Mouse (Mus musculus) liver, embryonic 11.5 days (tissue): ENCODE data around the gene Atg7. TPM values are rescaled to one million over a fixed set of nuclear protein-coding genes. Genes with fewer than 3 reads are reported as not detected.

ENCODE experiments used
- ATAC-seq: fragments of 200-750 bp; cut with Nextera tagmentation; replicated peaks from 2 replicates; pipeline ENCODE4 v1.8.0; 2017; ENCODE audit warnings: moderate number of reproducible peaks, mild to moderate bottlenecking, moderate TSS enrichment, moderate library complexity; ENCODE audit not compliant: low FRiP score
- DNase-seq: peaks from one replicate; pipeline ENCODE4 v3.0.0-alpha.2; 2017; ENCODE audit warnings: low spot score
- H3K27ac ChIP-seq: fragments of 300-500 bp; sonication (generic); 2 replicates; pipeline ENCODE4 v1.5.1; 2014; ENCODE audit warnings: mild to moderate bottlenecking, low read depth, low read length, control low read depth
- H3K27me3 ChIP-seq: fragments of 300-500 bp; sonication (generic); replicated peaks from 2 replicates; pipeline ENCODE4 v1.6.1; 2014; ENCODE audit warnings: low read length, mixed read lengths; ENCODE audit not compliant: control insufficient read depth, insufficient read depth
- H3K36me3 ChIP-seq: fragments of 300-500 bp; sonication (generic); 2 replicates; pipeline ENCODE4 v1.6.1; 2014; ENCODE audit warnings: mild to moderate bottlenecking, low read length, moderate library complexity, mixed read lengths; ENCODE audit not compliant: control insufficient read depth, insufficient read depth
- H3K4me1 ChIP-seq: fragments of 300-500 bp; sonication (generic); replicated peaks from 2 replicates; pipeline ENCODE4 v1.6.1; 2014; ENCODE audit warnings: low read length, mixed read lengths; ENCODE audit not compliant: control insufficient read depth, insufficient read depth
- H3K4me2 ChIP-seq: fragments of 300-500 bp; sonication (generic); 2 replicates; pipeline ENCODE4 v1.6.1; 2014; ENCODE audit warnings: mild to moderate bottlenecking, control low read depth, moderate library complexity
- H3K4me3 ChIP-seq: fragments of 300-500 bp; sonication (generic); 2 replicates; pipeline ENCODE4 v1.5.1; 2014; ENCODE audit warnings: low read depth, low read length, control low read depth
- H3K9ac ChIP-seq: fragments of 300-500 bp; sonication (generic); 2 replicates; pipeline ENCODE4 v1.6.1; 2014; ENCODE audit warnings: low read depth, low read length, control low read depth
- H3K9me3 ChIP-seq: fragments of 300-500 bp; sonication (generic); 2 replicates; pipeline ENCODE4 v1.6.1; 2016; ENCODE audit warnings: low read length, inconsistent platforms, mixed read lengths; ENCODE audit not compliant: control insufficient read depth
- WGBS: fragments of 180-500 bp; shearing (Covaris S2); extraction: QIAGEN DNeasy Blood & Tissue Kit; methylation state at CpG from one replicate; pipeline ENCODE4 v1.1.7; 2014; 5-methylcytosine and 5-hydroxymethylcytosine counted together
- polyA plus RNA-seq: library from polyadenylated mRNA; unstranded; fragments of >200 nt; fragmentation: Nextera tagmentation; extraction: Ambion mirVana; gene quantifications from 2 replicates; pipeline ENCODE4 v1.2.1, GENCODE M21; 2014

Atg7 gene
- polyA plus RNA-seq, 1 experiment from 2014 or later = 20.8 TPM

- 83% methylated on average over 8 of the region's 8 CpGs for WGBS
- H3K27me3 ChIP-seq = no peaks in the 10 kb centered on the region
- no peak overlapping the region for H3K9ac ChIP-seq
- no peak overlapping the region for H3K4me2 ChIP-seq
- ATAC-seq = no peak
- no peak for DNase-seq
- H3K36me3 ChIP-seq = no peaks in the 10 kb centered on the region
- H3K27ac ChIP-seq = no peak overlapping the region
- H3K4me1 ChIP-seq = no peaks in the 10 kb centered on the region; the same call in 1 of the 2 replicates
- H3K9me3 ChIP-seq = no peaks in the 10 kb centered on the region
- H3K4me3 ChIP-seq = no peak overlapping the region
Measured at GRCm38 (mm10) chr6:114803915-114804535, 161.1 kb downstream of the Atg7 start.

- no peak overlapping the region for H3K27ac ChIP-seq
- no peaks in the 10 kb centered on the region for H3K36me3 ChIP-seq
- H3K4me1 ChIP-seq = no peaks in the 10 kb centered on the region; the same call in 1 of the 2 replicates
- no peak overlapping the region for H3K4me3 ChIP-seq
- no peak for ATAC-seq
- no peak for DNase-seq
- no peaks in the 10 kb centered on the region for H3K9me3 ChIP-seq
- no peak overlapping the region for H3K4me2 ChIP-seq
- no peak overlapping the region for H3K9ac ChIP-seq
- 83% methylated on average over 1 of the region's 1 CpGs for WGBS
- no peaks in the 10 kb centered on the region for H3K27me3 ChIP-seq
Measured at GRCm38 (mm10) chr6:114804866-114805265, 162.0 kb downstream of the Atg7 start.

- H3K27ac ChIP-seq = no peak overlapping the region
- no peaks in the 10 kb centered on the region for H3K36me3 ChIP-seq
- no peak for ATAC-seq
- no peak overlapping the region for H3K4me2 ChIP-seq
- H3K9ac ChIP-seq = no peak overlapping the region
- H3K4me3 ChIP-seq = no peak overlapping the region
- no peaks in the 10 kb centered on the region for H3K27me3 ChIP-seq
- WGBS = 80% methylated on average over 4 of the region's 4 CpGs
- no peak for DNase-seq
- H3K9me3 ChIP-seq = no peaks in the 10 kb centered on the region
- H3K4me1 ChIP-seq = no peaks in the 10 kb centered on the region
Measured at GRCm38 (mm10) chr6:114805927-114806326, 163.0 kb downstream of the Atg7 start.

GRCm38 (mm10) chr6:114807474-114807873 is 164.6 kb downstream of the Atg7 start:
- DNase-seq (no peak), ATAC-seq (no peak)
- H3K9ac ChIP-seq = no peak overlapping the region
- H3K27me3 ChIP-seq = no peaks in the 10 kb centered on the region
- no peaks in the 10 kb centered on the region for H3K4me1 ChIP-seq
- 81% methylated on average over 3 of the region's 3 CpGs for WGBS
- H3K36me3 ChIP-seq = no peaks in the 10 kb centered on the region
- H3K4me3 ChIP-seq = no peak overlapping the region
- H3K4me2 ChIP-seq = no peak overlapping the region
- no peaks in the 10 kb centered on the region for H3K9me3 ChIP-seq
- H3K27ac ChIP-seq = no peak overlapping the region

- Histone ChIP-seq H3K27ac (no peak overlapping the region), H3K4me1 (no peaks in the 10 kb centered on the region), H3K9me3 (no peaks in the 10 kb centered on the region), H3K27me3 (no peaks in the 10 kb centered on the region), H3K4me2 (no peak overlapping the region), H3K36me3 (no peaks in the 10 kb centered on the region), H3K9ac (no peak overlapping the region), H3K4me3 (no peak overlapping the region)
- DNase-seq = no peak
- ATAC-seq = no peak
- 84% methylated on average over 3 of the region's 3 CpGs for WGBS
Measured at GRCm38 (mm10) chr6:114808654-114809430, 165.9 kb downstream of the Atg7 start.

- Histone ChIP-seq H3K27me3 (no peaks in the 10 kb centered on the region), H3K27ac (no peak overlapping the region), H3K9me3 (no peaks in the 10 kb centered on the region), H3K4me2 (no peak overlapping the region), H3K36me3 (no peaks in the 10 kb centered on the region), H3K9ac (no peak overlapping the region), H3K4me1 (no peaks in the 10 kb centered on the region), H3K4me3 (no peak overlapping the region)
- no peak for ATAC-seq
- 67% methylated on average over 1 of the region's 1 CpGs for WGBS
- no peak for DNase-seq
Measured at GRCm38 (mm10) chr6:114809431-114809811, 166.5 kb downstream of the Atg7 start.

GRCm38 (mm10) chr6:114812322-114812721 is 169.4 kb downstream of the Atg7 start:
- Histone ChIP-seq H3K9ac (no peak overlapping the region), H3K27me3 (no peaks in the 10 kb centered on the region), H3K4me1 (peaks cover 6% of the 10 kb centered on the region), H3K36me3 (no peaks in the 10 kb centered on the region), H3K4me3 (no peak overlapping the region), H3K9me3 (no peaks in the 10 kb centered on the region), H3K4me2 (no peak overlapping the region), H3K27ac (no peak overlapping the region)
- ATAC-seq = no peak
- WGBS = 80% methylated on average over 5 of the region's 5 CpGs
- no peak for DNase-seq

GRCm38 (mm10) chr6:114812779-114813178 is 169.9 kb downstream of the Atg7 start:
- ATAC-seq (no peak), DNase-seq (no peak)
- Histone ChIP-seq H3K36me3 (no peaks in the 10 kb centered on the region), H3K27me3 (no peaks in the 10 kb centered on the region), H3K27ac (no peak overlapping the region), H3K9me3 (no peaks in the 10 kb centered on the region), H3K9ac (no peak overlapping the region), H3K4me1 (peaks cover 8% of the 10 kb centered on the region), H3K4me2 (no peak overlapping the region), H3K4me3 (no peak overlapping the region)
- WGBS = 81% methylated on average over 4 of the region's 4 CpGs
